Mouse (Mus musculus) frontal cortex, postnatal 36 days (tissue): ENCODE data around the gene Zfp455.
A peak's percentile ranks its signal among the peaks of the same experiment; 100 is the strongest.
"Not testable (repeated sequence)": the region's sequence is repeated elsewhere in the genome, so short reads cannot be mapped to it uniquely, and the experiment has no call there.

Source experiments
- DNase-seq, 2 experiments: peaks; one replicate each; pipeline ENCODE4 v3.0.0; 2022; ENCODE audit warnings: low spot score in 2 of 2

Gene Zfp455

GRCm38 (mm10) chr13:67194340-67194894 is at the start of gene Zfp455:
Gene Zfp455, plus strand, starts transcription at chr13:67194506.
- DNase-seq: peak; percentile 71

- not testable (repeated sequence) for DNase-seq
Observed at GRCm38 (mm10) chr13:67166122-67166521, 28.2 kb upstream of the Zfp455 start.

DNA sequence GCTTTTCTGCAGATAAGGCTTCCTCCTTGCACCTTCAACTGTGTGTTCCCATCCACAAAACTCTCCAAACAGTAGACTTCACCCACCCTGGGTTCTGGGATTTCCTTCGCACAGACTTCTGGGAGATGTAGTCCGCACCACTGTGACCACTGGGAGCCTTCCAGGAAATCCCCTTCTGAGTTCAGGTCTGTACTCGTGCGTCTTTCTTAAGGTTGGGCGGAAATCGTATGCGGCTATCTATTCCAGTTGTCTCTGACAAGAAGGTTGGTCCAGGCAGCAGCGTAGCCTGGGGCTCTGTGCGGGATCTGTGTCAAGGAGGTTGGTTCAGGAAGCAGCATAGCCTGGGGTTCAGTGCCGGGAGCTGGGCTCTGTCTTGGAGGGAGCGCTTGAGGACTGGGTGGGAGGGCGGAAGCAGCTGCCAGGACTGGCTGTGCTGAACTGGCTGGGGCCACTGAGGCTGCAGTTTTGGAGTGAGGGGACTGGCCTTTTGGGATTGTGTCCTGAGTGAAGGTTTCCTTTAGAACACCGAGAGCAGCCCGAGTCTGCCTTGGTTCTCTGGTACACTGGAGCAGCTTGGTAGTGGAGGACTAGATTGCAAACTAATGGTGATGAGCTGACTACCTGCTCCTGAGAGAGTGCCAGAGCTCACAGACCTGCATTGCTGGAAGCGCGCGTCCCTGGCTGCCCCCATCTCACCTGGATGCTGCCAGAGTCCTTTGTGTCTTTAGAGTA is 21.1 kb upstream of the Zfp455 start, which contains the start of gene Rsl1:
Rsl1 (plus strand) TSS at position 192 of the 732 bp plus-strand sequence.
- DNase-seq: peak; percentile 71 to 86

DNA sequence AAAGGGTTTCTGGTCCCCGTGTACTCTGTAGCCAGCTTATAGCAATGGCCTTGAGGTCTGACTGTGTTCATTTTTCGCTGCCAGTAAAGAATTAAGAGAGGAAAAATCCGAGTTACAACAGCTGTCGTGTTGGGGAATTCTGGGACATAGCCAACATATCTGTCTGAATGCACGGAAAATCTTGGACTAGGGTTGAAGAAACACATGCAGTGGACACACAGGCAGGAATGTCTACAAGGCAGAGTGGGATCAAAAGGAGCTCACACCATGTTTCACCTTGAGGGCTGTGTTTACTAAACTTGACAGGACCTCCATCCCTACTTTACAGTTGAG is 20.6 kb upstream of the Zfp455 start:
- DNase-seq: peak; percentile 1 to 8

GRCm38 (mm10) chr13:67201656-67202055 is 7.3 kb downstream of the Zfp455 start:
- no peak for DNase-seq

GRCm38 (mm10) chr13:67214015-67214607 is 19.8 kb downstream of the Zfp455 start:
- no peak for DNase-seq
